In genomic region chr10:86971680-86972502, GRCm38 (mm10) we compare ENCODE assay signal across 8 mouse cellular contexts. TPM values are rescaled to one million over a fixed set of nuclear protein-coding genes. Genes with fewer than 3 reads are reported as not detected.
DNase-seq lines count a peak whose midpoint lies in the region; ATAC-seq and TF ChIP-seq lines count a peak whose summit lies in the region.

No protein-coding gene starts in this region.

- H3K36me3 ChIP-seq in forebrain, postnatal 0 days (ENCODE audit: insufficient read depth): no peaks in the 10 kb centered on the region
- no peaks in the 10 kb centered on the region for H3K36me3 ChIP-seq in hindbrain, embryonic 15.5 days

- DNase-seq in NIH3T3 (ENCODE audit: low read depth): peak; percentile 72
- peak; percentile 23 for DNase-seq in cerebellum, adult 11-12 months
- DNase-seq in forebrain, postnatal 0 days: peak; percentile 78
- DNase-seq in left cerebral cortex, adult 18-20 months (ENCODE audit: low spot score in 2 of 2): peak; percentile 62 to 75
- peak; percentile 45 to 71 for DNase-seq in lung, postnatal 4 days
- DNase-seq in right cerebral cortex, adult 18-20 months: peak; percentile 62

- H3K27ac ChIP-seq in forebrain, postnatal 0 days (ENCODE audit: low read depth, low read length): no peak overlapping the region
- H3K27ac ChIP-seq in hindbrain, embryonic 15.5 days (replicated peaks): no peak overlapping the region

- H3K4me2 ChIP-seq in forebrain, postnatal 0 days (ENCODE audit: low read depth): peak overlapping the region; percentile 41
- peak overlapping the region; percentile 53 for H3K4me2 ChIP-seq in hindbrain, embryonic 15.5 days

- peak overlapping the region; percentile 18; the same call in 1 of the 2 replicates for H3K9ac ChIP-seq in forebrain, postnatal 0 days
- no peak overlapping the region for H3K9ac ChIP-seq in hindbrain, embryonic 15.5 days

- ATAC-seq in forebrain, postnatal 0 days: peak; percentile 63
- ATAC-seq in hindbrain, embryonic 15.5 days (ENCODE audit: low FRiP score, low read depth): peak; percentile 70
- ATAC-seq in activated CD4-positive, CD25-positive, alpha-beta regulatory T cell, adult 4 months: no peak

- no peak overlapping the region for H3K4me3 ChIP-seq in forebrain, postnatal 0 days (ENCODE audit: low read depth, low read length)
- peak overlapping the region; percentile 25 for H3K4me3 ChIP-seq in hindbrain, embryonic 15.5 days

- TF ChIP-seq CTCF in forebrain, postnatal 0 days (IDR thresholded peaks at IDR 0.05; ENCODE audit: low read depth): peak; percentile 79

- H3K4me1 ChIP-seq in forebrain, postnatal 0 days (ENCODE audit: insufficient read depth): no peaks in the 10 kb centered on the region
- peaks cover 9% of the 10 kb centered on the region for H3K4me1 ChIP-seq in hindbrain, embryonic 15.5 days (replicated peaks)

- H3K9me3 ChIP-seq in forebrain, postnatal 0 days (ENCODE audit: low read length): no peaks in the 10 kb centered on the region
- H3K9me3 ChIP-seq in hindbrain, embryonic 15.5 days: no peaks in the 10 kb centered on the region

- H3K27me3 ChIP-seq in forebrain, postnatal 0 days (ENCODE audit: insufficient read depth, low read length): no peaks in the 10 kb centered on the region
- no peaks in the 10 kb centered on the region for H3K27me3 ChIP-seq in hindbrain, embryonic 15.5 days

- WGBS in forebrain, postnatal 0 days: 23% methylated on average over 13 of the region's 13 CpGs
- 22% methylated on average over 13 of the region's 13 CpGs for WGBS in hindbrain, embryonic 15.5 days

RNA-seq across cellular contexts. Expression of gene Stab2, which starts 35.9 kb away (rescaled TPM):
- 0.19 and 0.31 TPM in 2 replicates for total RNA-seq in forebrain, postnatal 0 days (2014; rRNA removed)
- polyA plus RNA-seq in forebrain, postnatal 0 days (2015; fragmentation: Nextera tagmentation; extraction: Ambion mirVana): 0.04 and 0.08 TPM in 2 replicates
- 0.17 and 0.46 TPM in 2 replicates for polyA plus RNA-seq in hindbrain, embryonic 15.5 days (2015; fragmentation: Nextera tagmentation; extraction: Ambion mirVana)
- under 1 TPM; 0.09 to 0.37 TPM for total RNA-seq in left cerebral cortex, adult 18-20 months (2021)
- not detected for polyA plus RNA-seq in activated CD4-positive, CD25-positive, alpha-beta regulatory T cell, adult 4 months (2017; shearing (Covaris generic))

Comparison
In these comparisons a context has a peak if more than half of its experiments do, and no peak if none do; other contexts are left out.
1. DNase-seq: peak in every context shown above with its lines; median percentile 78 in forebrain, postnatal 0 days; 72 in NIH3T3; 68 in left cerebral cortex, adult 18-20 months; 62 in right cerebral cortex, adult 18-20 months; 58 in lung, postnatal 4 days; 23 in cerebellum, adult 11-12 months.